Mouse (Mus musculus) bone marrow, adult 2 months (tissue): ENCODE results near the gene Gpr89.

ENCODE experiments used
- CTCF ChIP-seq: fragments of 200-500 bp; IDR thresholded peaks from 2 replicates; pipeline ENCODE4 v1.5.1; 2011; ENCODE audit warnings: low read length, control low read depth; ENCODE audit not compliant: control insufficient read depth, insufficient read depth
- POLR2A ChIP-seq: fragments of 200-500 bp; IDR thresholded peaks from 2 replicates; pipeline ENCODE4 v1.6.1; 2011; ENCODE audit warnings: low read depth, mild to moderate bottlenecking, control low read depth, low read length, borderline replicate concordance; ENCODE audit not compliant: control insufficient read depth

- TF ChIP-seq CTCF (no peak), POLR2A (no peak)
Observed at GRCm38 (mm10) chr3:96847661-96848060, 57.5 kb downstream of the Gpr89 start.
